Mouse (Mus musculus): ENCODE results near the gene Tmem116.

- TF ChIP-seq HCFC1 (IDR thresholded peaks at IDR 0.05; ENCODE audit: low read depth, low read length) (no peak), EP300 (IDR thresholded peaks at IDR 0.05; ENCODE audit: low read length) (no peak), CTCF (conservative IDR thresholded peaks at IDR 0.05 in 1 of 2, IDR thresholded peaks at IDR 0.05 in 1 of 2; ENCODE audit: low read depth in 2 of 2, low read length in 2 of 2) (no peak), JUND (conservative IDR thresholded peaks at IDR 0.05; ENCODE audit: low read depth, low read length) (no peak), USF1 (IDR thresholded peaks at IDR 0.05; ENCODE audit: low read depth, low read length) (no peak), SMC3 (IDR thresholded peaks at IDR 0.05; ENCODE audit: low read depth, low read length) (no peak), MYC (IDR thresholded peaks at IDR 0.05; ENCODE audit: low read depth, low read length) (no peak), MXI1 (IDR thresholded peaks at IDR 0.05; ENCODE audit: low read depth, low read length) (no peak), ZMIZ1 (IDR thresholded peaks at IDR 0.05; ENCODE audit: low read depth, low read length) (no peak), ETS1 (conservative IDR thresholded peaks at IDR 0.05; ENCODE audit: low read depth, low read length) (no peak)
Observed at GRCm38 (mm10) chr5:121510009-121510408, 58.3 kb downstream of the Tmem116 start.

Measured in CH12.LX (cell line).